Mouse (Mus musculus) layer of hippocampus, postnatal 25 days (tissue): ENCODE results near the gene Olfr1390. TPM values are rescaled to one million over a fixed set of nuclear protein-coding genes. Genes with fewer than 3 reads are reported as not detected.
A peak's percentile ranks its signal among the peaks of the same experiment; 100 is the strongest.
"Not testable (repeated sequence)": the region's sequence is repeated elsewhere in the genome, so short reads cannot be mapped to it uniquely, and the experiment has no call there.

Experiments
- DNase-seq, 2 experiments: peaks; one replicate each; pipeline ENCODE4 v3.0.0; 2022; ENCODE audit warnings: mixed read lengths in 2 of 2, low spot score in 1 of 2; ENCODE audit errors: extremely low spot score in 1 of 2
- total RNA-seq, 2 experiments: library from RNA; stranded (reverse); gene quantifications; 2 replicates each; pipeline ENCODE4 v1.2.3; 2021

The Olfr1390 gene
- not detected for total RNA-seq

DNA sequence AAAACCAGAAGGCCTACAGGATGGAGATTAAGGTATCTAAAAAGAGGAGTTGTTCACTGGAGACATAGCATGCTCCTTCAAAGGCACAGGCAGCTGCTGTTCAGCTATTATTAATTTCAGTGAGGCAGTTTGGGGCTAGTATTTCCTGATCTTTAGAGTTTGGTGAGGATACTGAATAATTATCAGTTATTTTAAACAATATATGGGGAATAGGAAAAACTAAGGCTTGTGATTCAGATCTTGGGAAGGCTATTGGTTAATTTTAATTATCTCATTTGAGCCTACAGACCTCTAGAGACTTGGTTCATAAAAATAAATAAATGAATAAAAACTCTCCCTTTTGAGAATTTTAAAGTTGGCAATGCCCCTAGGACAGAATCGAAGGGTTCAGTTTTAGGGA is at the start of gene Olfr1390:
Olfr1390 (plus strand) TSS at position 301 of the 400 bp plus-strand sequence.
- no peak for DNase-seq

DNA sequence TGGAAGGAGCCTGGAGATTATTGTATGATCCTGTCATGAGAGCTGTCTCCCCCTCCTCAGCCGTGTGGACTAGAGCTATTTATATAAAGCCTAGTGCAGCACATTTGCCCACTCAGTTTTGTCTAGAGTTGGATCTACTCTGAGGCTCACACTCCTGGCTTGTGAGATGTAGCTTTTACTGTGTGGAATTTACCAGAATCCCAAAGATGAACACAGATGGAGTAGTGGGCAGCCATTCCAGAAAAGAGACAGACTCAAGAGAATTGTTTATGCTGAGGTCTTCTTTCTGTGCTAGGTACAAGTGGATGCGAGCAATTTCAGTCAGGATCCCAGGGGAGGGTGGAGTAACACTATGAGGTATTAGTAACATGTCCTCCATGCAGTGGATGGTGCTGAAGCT is 47.7 kb upstream of the Olfr1390 start:
- no peak for DNase-seq

DNA sequence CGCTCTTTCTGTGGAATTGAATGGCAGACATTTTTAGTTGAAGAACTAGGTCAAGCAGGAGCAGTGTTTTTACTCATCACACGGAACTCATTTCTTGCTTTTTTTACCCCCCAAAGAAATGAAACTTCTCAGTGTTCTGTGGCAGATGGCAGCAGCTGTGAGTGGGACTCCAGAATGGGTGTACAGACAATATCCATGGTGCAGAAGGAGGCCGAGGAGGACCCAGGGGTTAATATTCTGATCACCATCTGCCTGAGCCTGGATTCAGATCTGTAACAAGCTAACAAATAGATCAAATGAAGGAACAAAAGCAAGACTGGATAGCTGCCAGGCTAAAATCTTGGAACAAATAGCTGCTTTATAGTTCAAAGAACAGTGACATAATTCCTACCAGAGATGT is 42.2 kb upstream of the Olfr1390 start:
- peak in 1 of 2 experiments; percentile 31 for DNase-seq

DNA sequence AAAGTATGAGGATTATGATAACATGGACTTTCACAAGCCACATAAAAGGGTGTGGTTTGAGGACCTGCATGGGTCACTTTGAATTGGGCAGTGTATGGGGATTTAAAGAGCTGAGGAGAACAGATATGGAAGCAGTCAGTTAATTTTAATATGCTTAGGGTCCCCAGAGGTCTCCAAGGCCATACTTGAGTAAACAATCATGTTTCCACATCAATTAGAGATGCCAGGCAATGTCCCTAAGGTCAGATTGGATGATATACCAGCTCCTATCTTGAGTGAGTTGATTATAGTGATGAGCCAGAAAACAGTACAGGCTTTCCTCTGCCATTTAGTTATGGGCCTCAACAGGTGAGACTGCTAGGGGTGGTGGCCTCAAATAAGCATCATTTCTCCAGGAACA is 30.5 kb upstream of the Olfr1390 start, which contains the start of gene Olfr10:
Olfr10 (plus strand) TSS at position 301 of the 400 bp plus-strand sequence.
- no peak for DNase-seq

DNA sequence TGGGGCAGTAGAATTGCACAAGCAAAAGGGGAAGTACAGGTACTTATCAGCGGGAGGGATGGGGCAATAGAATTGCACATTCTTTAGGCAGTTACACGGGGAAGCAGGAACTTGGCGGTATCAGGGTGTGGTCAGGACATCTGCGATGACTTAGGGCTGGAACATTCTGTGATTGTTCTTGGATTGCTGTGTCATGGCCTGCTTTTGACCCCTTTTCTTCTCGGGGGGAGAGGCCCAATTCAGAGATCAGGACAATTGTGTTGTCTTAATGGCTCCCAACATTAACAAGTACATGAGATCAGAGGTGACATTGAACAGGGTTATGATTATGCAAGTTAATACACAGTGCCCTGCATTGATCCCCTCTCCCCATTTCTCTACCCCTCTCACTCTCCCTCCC is 26.4 kb upstream of the Olfr1390 start:
- not testable (repeated sequence) for DNase-seq

DNA sequence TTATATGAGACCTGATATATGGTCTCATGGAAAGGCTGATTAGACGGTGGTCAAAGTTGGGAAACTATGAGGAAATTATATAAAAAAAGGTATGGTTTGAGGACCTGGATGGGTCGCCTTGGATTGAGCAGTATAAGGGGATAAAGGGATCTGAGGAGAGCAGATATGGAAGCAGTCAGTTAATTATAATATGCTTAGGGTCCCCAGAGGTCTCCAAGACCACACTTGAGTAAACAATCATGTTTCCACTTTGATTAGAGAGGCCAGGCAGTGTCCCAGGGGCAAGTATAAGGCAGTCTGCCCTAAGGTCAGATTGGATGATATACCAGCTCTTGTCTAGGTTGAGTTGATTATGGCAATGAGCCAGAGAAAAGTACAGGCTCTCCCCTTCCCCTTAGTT is 12.5 kb upstream of the Olfr1390 start, which contains the start of gene Olfr1391:
Olfr1391 (plus strand) TSS at position 301 of the 400 bp plus-strand sequence.
- DNase-seq = no peak

DNA sequence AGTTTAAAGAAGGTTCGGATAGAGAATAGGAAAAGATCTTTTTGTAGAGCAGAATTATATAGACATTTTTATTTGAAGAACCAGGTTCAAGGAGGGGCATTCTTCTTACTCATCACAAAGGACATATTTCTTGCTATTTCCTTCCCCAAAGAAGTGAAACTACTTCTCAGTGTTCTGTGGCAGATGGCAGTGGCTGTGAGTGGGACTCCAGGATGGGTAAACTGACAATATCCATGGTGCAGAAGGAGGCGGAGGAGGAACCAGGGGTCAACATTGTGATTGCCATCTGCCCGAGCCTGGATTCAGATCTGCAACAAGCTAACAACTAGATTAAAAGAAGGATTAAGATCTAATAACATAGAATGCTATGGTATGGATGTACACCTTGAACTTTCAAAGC is 8.3 kb upstream of the Olfr1390 start:
- DNase-seq = no peak

DNA sequence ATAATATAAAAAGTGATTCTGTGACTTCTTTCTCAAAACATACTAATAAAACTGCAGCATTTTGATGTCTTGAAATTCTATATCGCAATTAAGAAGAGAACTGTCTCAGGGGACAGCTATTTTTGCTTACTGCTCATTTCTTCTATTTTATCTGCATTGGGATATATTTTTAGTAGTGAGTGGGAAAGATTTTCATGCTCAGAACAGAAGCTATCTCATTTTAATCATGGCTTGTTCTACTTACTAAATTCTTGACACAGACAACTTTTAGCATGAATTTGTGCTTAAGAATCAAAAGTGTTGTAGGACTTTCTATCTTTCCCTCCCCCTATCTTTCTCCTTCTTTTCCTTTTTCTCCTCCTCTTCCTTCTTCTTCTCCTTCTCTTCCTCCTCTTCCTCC is 5.3 kb upstream of the Olfr1390 start:
- no peak for DNase-seq

DNA sequence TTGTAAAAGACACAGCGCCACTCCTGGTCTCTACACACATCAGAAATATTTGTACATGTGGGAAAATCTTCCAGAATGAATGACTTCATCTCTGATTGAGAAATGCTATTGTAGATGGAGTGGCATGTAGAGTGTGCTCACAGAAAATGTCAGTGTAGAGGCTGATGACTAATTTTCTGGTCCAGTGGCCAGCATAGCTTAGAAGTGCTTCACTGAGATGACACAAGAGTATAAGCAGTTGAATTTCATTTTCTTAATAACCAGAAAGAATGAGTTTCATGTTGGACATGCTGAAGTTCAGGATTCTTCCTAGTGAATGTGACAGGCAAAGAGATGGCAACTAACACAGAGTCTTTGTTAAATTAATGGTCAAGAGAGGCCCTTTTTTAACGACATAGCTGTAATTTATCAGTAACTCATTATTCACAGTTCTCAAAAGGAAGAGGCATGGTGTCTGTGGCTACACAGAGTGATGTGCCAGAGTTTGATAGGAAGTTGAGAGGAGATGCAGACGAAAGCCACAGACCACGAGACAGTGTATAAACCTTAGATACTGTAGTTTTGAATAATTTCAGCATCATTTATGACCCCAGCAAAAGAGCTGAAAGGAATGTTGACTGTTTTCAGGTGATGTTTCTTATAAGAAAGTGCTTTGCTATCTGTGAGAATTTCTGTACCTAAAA is 2.3 kb downstream of the Olfr1390 start:
- DNase-seq = no peak

DNA sequence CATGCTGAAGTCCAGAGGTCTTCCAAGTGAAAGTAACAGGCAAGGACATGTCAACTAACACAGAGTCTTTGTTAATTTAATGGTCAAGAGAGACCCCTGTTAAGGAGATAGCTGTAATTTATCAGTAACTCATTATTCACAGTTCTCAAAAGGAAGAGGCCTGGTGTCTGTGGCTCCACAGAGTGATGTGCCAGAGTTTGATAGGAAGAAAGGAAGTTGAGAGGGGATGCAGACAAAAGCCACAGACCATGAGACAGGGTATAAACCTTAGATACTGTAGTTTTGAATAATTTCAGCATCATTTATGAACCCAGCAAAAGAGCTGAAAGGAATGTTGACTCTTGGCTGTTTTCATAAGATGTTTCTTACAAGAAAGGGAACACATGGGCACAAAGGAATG is 48.1 kb downstream of the Olfr1390 start:
- DNase-seq = no peak

DNA sequence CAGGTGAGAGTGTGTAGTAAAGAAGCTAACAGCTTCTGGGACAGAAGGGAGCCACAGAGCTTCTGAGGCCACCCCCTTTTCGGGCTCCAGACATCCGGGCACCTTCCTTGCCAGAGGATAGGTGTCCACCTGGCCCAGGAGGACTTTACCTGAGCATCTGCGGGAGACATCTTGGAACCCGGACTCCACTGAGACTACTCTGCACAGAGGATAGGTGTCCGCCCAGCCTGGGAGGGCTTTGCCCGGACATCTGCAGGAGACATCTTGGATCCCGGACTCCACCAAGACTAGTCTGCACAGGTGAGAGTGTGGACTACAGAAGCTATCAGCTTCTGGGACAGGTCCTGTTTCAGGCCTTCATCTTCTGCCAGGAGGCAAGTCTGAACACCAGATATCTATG is 51.1 kb downstream of the Olfr1390 start:
- not testable (repeated sequence) for DNase-seq

Other genes with a start within 250 kb of the Olfr1390 start
- not detected for gene Olfr1396, start 220.3 kb upstream of the Olfr1390 start, total RNA-seq
- not detected for gene Olfr1395, start 192.9 kb upstream of the Olfr1390 start, total RNA-seq
- gene Olfr1394, start 180.8 kb upstream of the Olfr1390 start, total RNA-seq = not detected
- gene Btnl9, start 148.0 kb upstream of the Olfr1390 start, total RNA-seq = not detected
- 10 to 100 TPM; 37.9 to 39.3 TPM for gene Zfp62, start 131.9 kb upstream of the Olfr1390 start, total RNA-seq
- gene Mgat1, start 91.0 kb upstream of the Olfr1390 start, total RNA-seq = 10 to 100 TPM; 54.4 to 57.0 TPM
- gene Olfr1393, start 56.9 kb upstream of the Olfr1390 start, total RNA-seq = not detected
- gene Olfr1392, start 49.9 kb upstream of the Olfr1390 start, total RNA-seq = not detected
- not detected for gene Olfr10, start 30.4 kb upstream of the Olfr1390 start, total RNA-seq
- gene Olfr1391, start 12.4 kb upstream of the Olfr1390 start, total RNA-seq = not detected
- gene Olfr1389, start 87.9 kb downstream of the Olfr1390 start, total RNA-seq = not detected
- gene Olfr1388, start 101.4 kb downstream of the Olfr1390 start, total RNA-seq = under 1 TPM; 0.42 to 0.59 TPM
- gene Olfr1387, start 120.2 kb downstream of the Olfr1390 start, total RNA-seq = not detected
- gene Olfr1386, start 129.9 kb downstream of the Olfr1390 start, total RNA-seq = not detected
- gene Olfr1385, start 153.9 kb downstream of the Olfr1390 start, total RNA-seq = not detected
- gene Olfr1384, start 171.5 kb downstream of the Olfr1390 start, total RNA-seq = not detected
- gene Olfr1383, start 184.5 kb downstream of the Olfr1390 start, total RNA-seq = under 1 TPM in 1 of 2 experiments, not detected in 1; 0.40 TPM
- gene Olfr1382, start 193.1 kb downstream of the Olfr1390 start, total RNA-seq = not detected
- gene Olfr1381, start 208.3 kb downstream of the Olfr1390 start, total RNA-seq = not detected
- not detected for gene Olfr1380, start 221.7 kb downstream of the Olfr1390 start, total RNA-seq